Mouse (Mus musculus) left cerebral cortex, postnatal 10 days (tissue): ENCODE measurements around the gene Zbtb18. TPM values are rescaled to one million over a fixed set of nuclear protein-coding genes. Genes with fewer than 3 reads are reported as not detected.

ENCODE experiments used
- DNase-seq, 2 experiments: peaks; one replicate each; pipeline ENCODE4 v3.0.0; 2021 to 2022; ENCODE audit warnings: low spot score in 2 of 2, mixed read lengths in 1 of 2; ENCODE audit errors: extremely low spot score in 1 of 2
- intact Hi-C: fragments of 180-260 bp; cut with DNase I; formaldehyde crosslinking; loops from one replicate; pipeline ENCODE4 v1.15.1; 2025
- total RNA-seq, 2 experiments: library from RNA; stranded (reverse); gene quantifications; 2 replicates each; pipeline ENCODE4 v1.2.3; 2021

Gene Zbtb18
- total RNA-seq, 2 experiments from 2014 or later = 464 to 529 TPM

- intact Hi-C loops = no loop called here
- peak in 1 of 2 experiments; percentile 44 for DNase-seq
Measured at GRCm38 (mm10) chr1:177468436-177468835, 26.3 kb downstream of the Zbtb18 start.

GRCm38 (mm10) chr1:177470091-177470490, 27.9 kb downstream of the Zbtb18 start:
- DNase-seq = no peak
- intact Hi-C loops = no loop called here

GRCm38 (mm10) chr1:177470951-177471350, 28.8 kb downstream of the Zbtb18 start:
- intact Hi-C loops = no loop called here
- DNase-seq = no peak

GRCm38 (mm10) chr1:177475542-177476197, 33.5 kb downstream of the Zbtb18 start:
- no peak for DNase-seq
- intact Hi-C loops = no loop called here

- intact Hi-C loops = no loop called here
- DNase-seq = no peak
Measured at GRCm38 (mm10) chr1:177478578-177478977, 36.4 kb downstream of the Zbtb18 start.

- DNase-seq = no peak
- intact Hi-C loops = no loop called here
Measured at GRCm38 (mm10) chr1:177479356-177480004, 37.3 kb downstream of the Zbtb18 start.

GRCm38 (mm10) chr1:177483612-177484011, 41.5 kb downstream of the Zbtb18 start:
- intact Hi-C loops = no loop called here
- no peak for DNase-seq

GRCm38 (mm10) chr1:177484280-177484679, 42.1 kb downstream of the Zbtb18 start:
- intact Hi-C loops = no loop called here
- DNase-seq = no peak

GRCm38 (mm10) chr1:177484680-177485079, 42.5 kb downstream of the Zbtb18 start:
- intact Hi-C loops = no loop called here
- DNase-seq = no peak

- no peak for DNase-seq
- intact Hi-C loops = no loop called here
Measured at GRCm38 (mm10) chr1:177489844-177490243, 47.7 kb downstream of the Zbtb18 start.

GRCm38 (mm10) chr1:177490808-177491207, 48.7 kb downstream of the Zbtb18 start:
- intact Hi-C loops = no loop called here

GRCm38 (mm10) chr1:177491280-177491679, 49.1 kb downstream of the Zbtb18 start:
- intact Hi-C loops = no loop called here
- DNase-seq = no peak

More at GRCm38 (mm10) chr1:177490808-177491207, 48.7 kb downstream of the Zbtb18 start:
- DNase-seq = no peak

- intact Hi-C loops = no loop called here
- no peak for DNase-seq
Measured at GRCm38 (mm10) chr1:177494306-177494705, 52.2 kb downstream of the Zbtb18 start.

- intact Hi-C loops = no loop called here
- DNase-seq = no peak
Measured at GRCm38 (mm10) chr1:177494913-177495542, 52.9 kb downstream of the Zbtb18 start.

Other genes starting within 250 kb of the Zbtb18 start
- gene Akt3, start 184.1 kb upstream of the Zbtb18 start, total RNA-seq = 100 to 1,000 TPM; 314 to 337 TPM